Mouse (Mus musculus) layer of hippocampus, adult 11-12 months (tissue): ENCODE data around the gene Spp2.

ENCODE experiments used
- DNase-seq: peaks from one replicate; pipeline ENCODE4 v3.0.0; 2022; ENCODE audit warnings: low spot score

The Spp2 gene

DNA sequence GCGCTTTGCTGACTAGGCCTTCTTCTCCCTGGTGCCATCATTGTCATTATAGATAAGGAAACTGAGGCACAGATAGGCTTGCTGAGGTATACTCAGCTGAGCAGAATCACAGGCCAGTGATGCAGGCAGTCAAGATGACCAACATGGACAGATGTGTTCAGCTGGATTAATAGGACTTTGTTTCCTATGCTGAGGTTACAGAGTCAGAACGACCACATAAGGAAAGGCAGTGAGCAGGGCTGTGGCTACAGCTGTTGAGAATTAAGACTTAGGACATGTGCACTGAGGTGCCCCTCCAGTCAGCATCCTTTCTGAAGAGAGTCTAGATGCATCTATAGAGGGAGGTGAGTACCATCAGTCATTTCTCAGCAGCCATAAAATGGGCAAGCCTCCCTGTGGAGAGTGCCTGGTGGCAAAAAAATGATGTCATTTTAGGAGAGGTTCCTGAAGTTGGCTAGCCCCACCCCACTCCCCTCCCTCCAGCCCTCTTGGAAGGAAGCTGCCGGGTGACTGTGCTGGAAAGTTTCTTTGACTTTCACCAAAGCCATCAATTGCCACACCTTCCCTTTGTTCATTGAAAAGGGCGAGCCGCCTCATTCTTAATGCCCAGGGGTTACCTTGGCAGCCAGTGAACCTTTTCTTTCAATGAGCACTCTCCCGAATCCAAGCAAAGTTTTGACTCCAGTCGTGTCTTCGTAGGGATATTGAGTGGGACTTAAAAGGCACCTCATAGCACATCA lies 59.7 kb downstream of the Spp2 start:
- DNase-seq = no peak

DNA sequence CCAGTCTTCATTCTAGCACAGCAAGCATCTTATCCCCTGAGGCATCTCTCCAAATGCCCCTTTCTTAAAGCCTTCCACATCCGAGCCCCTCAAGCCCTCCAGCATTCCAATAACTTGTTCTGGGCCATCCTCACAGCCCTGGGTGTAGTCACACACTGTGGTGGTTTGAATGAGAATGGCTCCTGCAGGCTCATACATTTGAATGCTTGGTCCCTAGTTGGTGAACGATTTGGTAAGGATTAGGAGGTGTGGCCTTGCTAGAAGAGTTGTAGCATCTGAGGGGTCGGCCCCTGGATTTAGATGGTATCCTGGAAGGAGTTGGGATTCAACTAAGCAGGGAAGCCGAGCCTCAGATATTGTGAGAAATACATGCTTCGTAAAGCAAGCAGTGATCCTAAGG lies 61.1 kb downstream of the Spp2 start:
- no peak for DNase-seq

DNA sequence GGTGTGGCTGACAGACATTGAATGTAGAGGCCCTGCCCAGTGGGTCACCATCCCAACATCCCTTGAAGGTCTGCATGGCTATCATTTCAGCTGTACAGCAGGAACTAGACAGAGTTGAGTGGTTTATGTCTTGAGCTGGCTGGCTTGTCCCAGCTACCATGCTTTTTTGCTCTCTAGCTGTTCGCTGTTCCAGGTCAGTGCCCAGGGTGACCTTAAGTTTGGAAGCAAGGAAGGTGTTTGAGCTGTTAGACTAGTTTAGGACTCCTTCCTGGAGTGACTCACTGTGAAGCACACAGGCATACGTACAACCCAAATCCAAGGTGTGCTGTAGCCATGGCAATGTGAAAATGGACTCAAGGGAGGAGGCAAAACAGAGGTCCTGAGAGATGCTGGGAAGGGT lies 61.6 kb downstream of the Spp2 start:
- no peak for DNase-seq

DNA sequence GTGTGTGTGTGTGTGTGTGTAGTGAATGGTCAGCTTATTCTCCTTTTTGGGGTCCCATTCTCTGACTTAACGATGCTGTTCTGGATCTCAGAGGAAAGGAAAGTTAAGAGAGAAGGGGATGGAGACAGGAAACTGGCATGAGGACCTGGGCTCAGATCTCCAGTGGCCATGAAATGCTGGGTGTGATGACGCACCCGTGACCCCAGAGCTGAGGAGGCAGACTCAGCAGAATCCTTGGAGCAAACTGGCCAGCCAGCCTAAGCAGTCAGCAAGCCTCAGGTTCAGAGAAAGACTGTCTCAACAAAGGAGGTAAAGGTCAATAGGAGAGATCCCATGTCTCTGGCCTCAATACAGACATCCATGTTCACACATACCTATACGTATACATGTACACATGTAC lies 63.0 kb downstream of the Spp2 start:
- no peak for DNase-seq

DNA sequence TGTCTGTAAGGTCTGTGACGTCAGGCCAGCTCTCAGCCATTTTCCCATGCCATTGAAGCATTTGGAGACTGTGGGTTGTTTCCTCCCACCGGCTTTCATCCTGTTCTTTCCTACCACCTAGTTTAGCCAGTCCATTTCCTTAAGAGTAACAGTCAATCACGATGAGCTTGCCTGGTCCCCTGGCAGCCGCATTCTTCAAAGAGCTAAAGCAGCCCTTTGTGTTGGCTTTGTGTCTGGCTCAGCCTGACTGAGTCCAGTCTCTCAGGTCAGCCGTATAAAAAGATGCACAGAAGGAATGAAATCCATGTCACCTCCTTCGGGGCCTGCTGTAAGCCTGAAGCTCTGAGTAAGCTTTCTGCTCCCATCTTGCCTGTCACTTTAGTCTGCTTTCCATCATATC lies 65.5 kb downstream of the Spp2 start:
- no peak for DNase-seq

DNA sequence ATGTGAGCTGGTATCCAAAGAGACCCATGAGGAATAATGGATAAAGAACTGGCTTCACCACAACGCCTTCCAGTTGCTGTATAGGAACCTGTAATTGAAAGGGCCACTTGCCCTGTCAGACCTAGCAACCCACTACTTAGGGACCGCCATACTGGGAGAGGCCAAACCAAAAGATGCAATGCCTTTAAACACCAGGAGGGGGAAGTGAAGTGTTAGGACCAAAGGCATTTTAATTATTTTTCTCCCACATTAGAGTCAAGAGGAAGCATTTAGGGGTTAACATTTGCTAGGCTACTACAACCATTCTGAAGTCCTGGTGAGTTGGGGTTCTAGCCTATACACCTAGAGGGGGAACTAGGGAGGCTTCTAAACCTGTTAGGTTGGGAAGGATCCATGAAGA lies 67.1 kb downstream of the Spp2 start:
- DNase-seq = no peak

DNA sequence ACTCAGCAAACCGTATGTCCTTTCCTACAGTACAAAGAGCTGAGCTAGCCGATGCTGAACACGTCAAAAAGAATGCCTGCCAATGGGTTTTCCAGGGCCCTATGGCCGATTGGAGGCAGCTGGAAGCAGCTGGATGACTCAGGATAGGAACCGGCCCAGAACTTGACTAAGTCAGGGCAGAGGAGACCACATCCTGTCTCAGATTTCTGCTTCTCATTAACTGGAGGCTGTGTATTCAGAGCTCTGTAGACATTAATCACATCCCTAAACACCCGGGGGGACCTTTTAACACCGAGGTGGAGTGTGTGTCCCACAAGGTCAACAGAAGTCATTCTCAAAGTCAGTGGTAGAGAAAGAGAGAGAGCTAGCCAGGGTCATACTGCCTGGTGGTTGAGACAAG lies 67.8 kb downstream of the Spp2 start:
- no peak for DNase-seq

DNA sequence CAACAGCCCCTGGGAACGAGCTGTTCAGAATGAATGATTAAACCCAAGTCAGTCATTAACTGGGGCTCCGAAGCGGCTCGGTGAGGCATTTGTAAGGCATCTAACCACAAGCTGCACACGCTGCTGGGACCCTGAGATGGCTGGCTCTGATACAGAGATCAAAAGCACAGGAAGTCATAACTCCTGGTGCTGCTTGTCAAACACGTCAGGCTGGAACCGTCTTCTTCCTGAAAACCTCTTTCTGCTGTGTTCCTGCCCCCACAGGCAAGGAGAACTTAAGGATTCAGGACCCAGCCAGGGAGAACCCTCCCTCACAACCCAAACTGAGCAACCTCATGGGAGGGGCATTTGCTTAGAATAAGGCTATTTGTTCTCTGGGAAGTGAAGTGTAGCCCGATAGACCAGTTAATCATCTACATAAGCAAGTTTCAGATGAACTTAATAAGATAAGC lies 68.8 kb downstream of the Spp2 start:
- no peak for DNase-seq
